Mouse (Mus musculus) embryo, embryonic 11.5 days (tissue): ENCODE data around the gene Hpse2.
"Not testable (repeated sequence)": the region's sequence is repeated elsewhere in the genome, so short reads cannot be mapped to it uniquely, and the experiment has no call there.

Experiments used
- DNase-seq: peaks from one replicate; pipeline ENCODE4 v3.0.0-alpha.2; 2012; ENCODE audit warnings: low read depth, low spot score

Hpse2 gene

DNA sequence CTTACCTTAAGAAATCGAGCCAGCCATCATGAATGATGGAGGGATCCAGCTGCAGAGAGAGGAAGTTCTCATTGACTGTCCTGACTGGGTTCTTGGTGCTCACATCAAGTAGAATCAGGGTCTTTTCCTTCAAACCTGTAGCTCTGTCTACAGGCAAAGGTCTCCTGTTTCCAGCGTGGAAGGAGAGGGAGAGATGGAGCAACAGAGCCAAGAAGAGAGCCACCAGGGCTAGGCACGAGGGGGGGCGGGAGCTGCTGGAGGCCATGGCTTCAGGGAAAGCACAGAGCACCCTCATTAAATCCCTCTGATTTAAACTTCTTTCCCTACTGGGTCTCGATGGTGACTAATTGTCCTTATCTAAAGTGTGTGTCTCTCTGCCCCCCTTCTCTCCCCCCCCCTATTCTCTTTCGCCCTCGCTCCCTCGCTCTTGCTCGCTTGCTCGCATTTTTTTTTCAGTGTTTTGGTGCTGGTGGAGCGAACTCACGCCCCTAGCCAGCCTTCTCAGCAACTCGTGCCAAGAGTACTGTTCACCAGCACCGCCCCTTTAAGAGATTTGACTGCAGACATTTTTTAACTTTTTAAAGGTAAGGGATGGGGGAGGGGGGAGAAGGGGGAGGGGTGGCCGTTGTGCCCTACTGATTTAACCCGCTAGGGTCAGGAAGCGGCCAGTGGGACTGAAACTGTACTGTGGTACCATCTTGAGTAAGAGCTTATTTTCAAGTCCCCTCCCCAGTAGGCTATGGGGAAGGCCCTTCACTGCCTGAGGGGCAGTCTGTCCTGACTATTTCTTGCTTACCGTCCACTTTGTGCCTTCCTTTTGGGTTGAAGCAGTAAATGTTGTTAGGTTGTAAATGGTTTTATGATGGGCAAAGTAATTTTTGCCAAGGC is at the start of gene Hpse2:
Hpse2 (minus strand) TSS at position 339 of the 888 bp plus-strand sequence.
- no peak for DNase-seq

- DNase-seq = no peak
Measured at GRCm38 (mm10) chr19:43427446-43428224, 39.5 kb upstream of the Hpse2 start.

- no peak for DNase-seq
Measured at GRCm38 (mm10) chr19:43424082-43424481, 35.9 kb upstream of the Hpse2 start.

- DNase-seq = no peak
Measured at GRCm38 (mm10) chr19:43420506-43420905, 32.4 kb upstream of the Hpse2 start.

DNA sequence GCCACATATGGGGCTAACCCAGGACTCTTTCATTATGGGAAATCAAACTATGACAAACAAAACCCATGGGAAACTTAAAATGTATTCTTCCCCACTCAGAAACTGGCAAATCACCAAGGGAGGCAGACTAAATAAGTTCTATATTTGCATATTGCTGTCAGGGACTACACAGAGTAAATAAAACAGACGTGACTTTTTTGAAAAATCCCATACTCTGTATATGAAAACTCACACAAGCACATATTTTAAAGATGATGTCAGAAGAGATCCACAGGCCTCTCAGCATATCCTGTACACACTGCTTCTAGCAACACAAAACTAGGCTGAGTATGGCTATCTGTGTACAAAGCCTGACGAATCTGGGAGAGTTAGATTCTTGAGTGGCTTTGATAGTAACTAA is 27.4 kb upstream of the Hpse2 start:
- no peak for DNase-seq

GRCm38 (mm10) chr19:43407181-43407580 is 19.0 kb upstream of the Hpse2 start:
- no peak for DNase-seq

- DNase-seq = no peak
Measured at GRCm38 (mm10) chr19:43396327-43396726, 8.2 kb upstream of the Hpse2 start.

DNA sequence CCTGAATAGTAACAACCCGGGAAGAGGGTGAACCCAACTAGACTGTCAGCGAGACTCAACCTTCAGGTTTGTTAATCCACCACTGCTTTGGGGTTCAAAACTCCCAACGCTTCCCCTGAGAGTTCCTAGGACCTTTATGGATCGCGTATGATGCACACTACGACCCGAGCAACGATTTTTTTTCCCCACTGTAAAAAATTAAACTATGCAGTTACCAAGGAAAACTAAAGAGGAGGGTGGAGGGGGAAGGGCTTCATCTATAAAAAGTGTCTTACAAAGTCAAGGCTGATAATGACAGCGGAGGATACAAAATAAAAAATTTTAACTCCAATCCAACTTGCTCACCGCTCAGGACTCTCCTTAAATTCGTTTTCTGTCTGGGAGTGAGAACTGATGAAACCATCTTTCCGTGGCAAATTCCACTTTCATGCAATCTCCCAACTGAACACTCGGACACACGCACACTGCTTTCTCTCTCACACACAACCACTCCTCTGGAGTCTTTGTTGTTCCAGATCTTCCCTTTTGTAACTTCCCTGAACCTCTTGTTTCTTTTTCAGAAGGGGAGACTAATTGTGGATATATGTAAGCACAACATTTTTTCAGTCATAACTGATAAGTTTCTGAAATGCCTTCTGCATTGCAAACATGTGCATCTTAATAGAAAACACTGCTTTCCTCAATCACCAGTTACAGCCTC is 934 bp downstream of the Hpse2 start:
- no peak for DNase-seq

- no peak for DNase-seq
Measured at GRCm38 (mm10) chr19:43386041-43386952, 1.9 kb downstream of the Hpse2 start.

- no peak for DNase-seq
Measured at GRCm38 (mm10) chr19:43385451-43385850, 2.7 kb downstream of the Hpse2 start.

DNA sequence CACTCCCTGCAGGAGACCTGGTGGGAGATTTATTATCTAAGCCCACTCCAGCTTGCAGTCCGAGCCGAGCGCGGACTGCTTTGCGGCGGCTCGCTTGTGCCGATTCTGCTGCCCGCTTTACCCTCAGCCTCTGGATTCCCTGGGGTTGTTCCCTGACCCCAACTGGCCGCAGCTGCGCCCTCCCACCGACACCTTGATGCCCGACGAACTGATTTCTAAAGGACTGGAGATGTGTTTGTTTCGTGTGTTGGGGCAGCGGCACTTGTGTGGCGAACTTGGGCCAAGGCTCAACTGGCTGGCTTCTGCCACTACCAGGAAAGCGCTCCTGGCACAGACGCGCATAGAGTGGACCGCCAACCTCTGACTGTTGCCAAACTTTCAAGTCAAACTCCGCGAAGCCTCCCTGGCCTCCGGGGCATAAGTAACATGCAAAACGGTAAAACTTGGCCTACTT is 3.1 kb downstream of the Hpse2 start:
- DNase-seq = no peak

DNA sequence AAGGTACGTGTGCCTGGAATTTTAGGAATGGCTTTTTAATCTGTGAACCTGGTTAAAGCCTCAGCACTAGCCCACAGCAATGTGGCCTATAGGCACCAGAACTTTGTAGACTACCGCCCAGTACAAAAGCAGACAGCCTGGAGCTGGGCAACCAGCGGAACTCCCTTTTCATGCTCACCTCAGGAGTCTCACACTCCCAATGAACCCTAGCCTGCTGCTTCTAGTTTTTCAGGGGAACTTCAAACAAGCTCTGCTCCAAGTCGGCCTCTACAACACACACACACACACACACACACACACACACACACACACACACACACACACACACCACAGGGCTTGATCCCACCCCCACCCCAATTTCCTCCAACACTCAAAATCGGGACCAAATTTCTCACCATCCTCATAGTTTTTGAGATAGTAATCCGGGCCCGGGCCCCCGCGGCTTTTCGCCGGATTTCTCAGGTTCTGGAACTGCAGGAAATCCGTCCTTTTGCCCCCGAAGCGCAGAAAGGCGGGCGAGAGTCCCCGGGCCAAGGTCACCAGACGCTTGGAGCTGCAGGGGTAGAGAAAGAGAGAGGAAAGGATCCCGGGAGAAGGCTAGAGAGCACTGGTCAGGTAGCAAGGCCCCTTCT is 3.7 kb downstream of the Hpse2 start:
- DNase-seq = no peak

DNA sequence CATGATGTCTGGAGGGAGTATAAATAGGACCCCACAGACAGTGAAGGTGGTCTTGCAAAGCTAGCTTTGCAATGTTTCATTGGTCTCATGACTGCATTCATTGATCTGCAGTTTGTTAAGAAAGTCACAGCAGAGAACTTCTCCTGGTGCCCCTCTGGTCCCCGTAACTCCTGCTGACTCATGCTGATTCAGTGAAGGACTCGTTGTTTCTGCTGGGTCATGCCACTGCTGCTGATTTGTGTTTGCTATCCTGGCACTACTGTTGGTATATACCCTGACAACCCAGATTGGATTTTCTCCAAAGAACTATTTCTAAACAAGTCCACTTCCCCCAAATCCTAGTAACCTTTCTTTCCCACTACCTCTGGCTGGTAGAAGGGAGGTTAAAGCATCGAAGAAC is 29.3 kb downstream of the Hpse2 start:
- no peak for DNase-seq

GRCm38 (mm10) chr19:43311125-43311524 is 77.0 kb downstream of the Hpse2 start:
- peak; percentile 4 for DNase-seq

- no peak for DNase-seq
Measured at GRCm38 (mm10) chr19:43306756-43307155, 81.4 kb downstream of the Hpse2 start.

DNA sequence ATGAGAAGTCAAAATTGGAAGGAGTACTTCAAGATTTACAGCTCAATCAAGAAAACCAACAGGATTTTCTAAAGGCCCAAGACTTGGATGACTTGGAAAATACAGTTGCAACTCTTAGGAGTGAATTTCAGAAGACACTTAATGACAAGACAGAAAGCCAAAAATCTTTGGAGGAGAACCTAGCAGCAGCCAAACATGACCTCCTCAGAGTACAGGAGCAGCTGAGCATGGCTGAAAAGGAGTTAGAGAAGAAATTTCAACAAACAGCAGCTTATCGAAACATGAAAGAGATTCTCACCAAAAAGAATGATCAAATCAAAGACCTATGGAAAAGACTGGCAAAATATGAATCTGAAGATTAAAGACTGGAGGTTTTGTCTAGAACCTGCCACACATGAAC is 106.8 kb downstream of the Hpse2 start:
- DNase-seq = not testable (repeated sequence)

DNA sequence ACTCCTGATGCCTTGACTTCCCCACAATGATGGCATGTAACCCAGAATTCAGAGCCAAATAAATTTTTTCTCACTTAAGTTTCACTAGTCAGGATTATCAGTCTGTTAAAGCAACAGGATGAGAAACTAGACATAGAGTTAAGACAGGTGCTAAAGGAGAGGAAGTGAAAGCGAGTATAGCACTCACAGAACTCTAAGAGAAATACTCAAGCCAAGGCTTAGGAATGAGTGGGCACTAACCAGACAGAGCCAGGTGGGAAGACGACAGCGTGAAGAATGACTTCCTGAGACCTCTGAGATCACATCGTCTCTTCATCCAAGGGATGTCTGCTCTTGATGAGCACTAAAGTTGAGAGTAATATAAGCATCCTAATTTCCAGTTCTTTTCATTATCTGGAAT is 144.2 kb downstream of the Hpse2 start:
- no peak for DNase-seq

- no peak for DNase-seq
Measured at GRCm38 (mm10) chr19:43231711-43232110, 156.4 kb downstream of the Hpse2 start.

DNA sequence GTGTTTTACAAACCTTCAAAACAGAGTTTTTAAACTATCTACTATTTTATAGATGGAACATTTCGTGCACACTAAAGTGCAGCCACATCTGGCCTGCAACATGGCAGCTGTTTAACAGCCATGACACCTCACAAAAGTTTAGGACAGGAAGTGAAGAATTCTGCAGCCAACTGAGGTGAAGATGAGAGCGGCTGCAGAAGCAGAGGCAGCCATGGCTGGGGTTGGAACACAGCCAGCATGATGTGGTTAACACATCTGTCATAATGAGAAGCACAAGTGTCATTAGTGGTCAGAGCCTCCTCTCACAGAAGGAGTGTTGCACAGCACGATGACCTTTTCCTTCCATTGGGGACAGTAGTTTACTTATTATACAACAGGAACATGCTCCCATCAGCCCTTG is 194.6 kb downstream of the Hpse2 start:
- DNase-seq = no peak

DNA sequence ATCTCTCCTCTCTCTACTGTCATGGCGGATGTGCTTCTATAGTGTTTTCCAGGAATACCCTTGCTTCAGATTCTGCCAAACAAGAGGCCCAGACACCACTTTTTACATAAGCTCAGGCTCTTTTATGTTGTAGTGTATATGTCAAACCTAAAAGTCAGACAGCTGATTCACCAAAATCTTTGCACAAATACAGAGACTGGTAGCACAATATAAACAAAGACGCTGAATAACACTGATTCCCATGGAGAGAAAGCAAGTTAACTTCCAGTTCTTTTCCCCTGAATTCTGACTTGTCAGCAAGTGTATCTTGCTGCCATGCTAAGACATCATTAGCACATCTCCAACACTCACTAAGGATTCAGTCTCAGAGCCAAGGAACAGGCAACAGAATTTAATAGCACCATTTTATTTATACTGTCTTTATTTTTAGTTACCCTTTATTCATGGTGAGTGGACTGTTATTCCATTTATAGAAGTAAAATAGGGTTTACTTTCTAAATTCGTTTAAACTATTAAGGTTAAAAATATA is 212.7 kb downstream of the Hpse2 start:
- DNase-seq = no peak
